Mouse (Mus musculus): ENCODE results near the gene Fcgrt.

Gene Fcgrt

GRCm38 (mm10) chr7:45056329-45056971, 47.2 kb downstream of the Fcgrt start:
- DNase-seq (ENCODE audit: low spot score in 2 of 2) = no peak

DNA sequence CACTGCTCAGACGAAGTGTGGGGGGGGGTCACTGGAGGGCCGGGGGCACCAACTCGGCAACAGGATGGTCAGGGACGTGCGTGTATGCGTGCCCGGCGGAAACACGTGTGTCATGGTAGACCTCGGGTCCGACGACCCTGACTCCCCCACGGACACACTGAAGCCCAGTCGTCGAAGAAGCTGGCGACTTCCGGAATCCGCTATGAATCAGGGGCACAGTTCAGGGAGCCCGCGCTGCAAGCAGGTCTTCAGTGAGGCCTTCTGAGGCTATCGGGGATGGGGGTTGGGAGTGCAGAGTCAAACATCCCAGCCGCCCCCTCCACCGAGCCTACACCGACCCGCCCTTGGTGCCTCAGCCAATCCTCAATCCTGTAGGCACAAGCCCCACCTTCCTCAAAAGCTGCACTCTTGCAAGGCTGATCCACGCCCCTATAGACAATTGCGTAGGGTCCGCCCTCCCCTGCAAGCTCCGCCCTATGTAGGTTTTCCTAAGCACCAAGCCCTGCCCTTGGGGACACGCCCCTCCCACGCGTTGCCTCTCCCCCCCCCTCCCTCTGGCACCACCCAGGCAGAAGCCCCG, 49.6 kb downstream of the Fcgrt start:
- DNase-seq (ENCODE audit: low spot score in 2 of 2) = peak; percentile 79 to 80

GRCm38 (mm10) chr7:45053117-45053930, 50.3 kb downstream of the Fcgrt start:
- peak; percentile 48 to 55 for DNase-seq (ENCODE audit: low spot score in 2 of 2)

DNA sequence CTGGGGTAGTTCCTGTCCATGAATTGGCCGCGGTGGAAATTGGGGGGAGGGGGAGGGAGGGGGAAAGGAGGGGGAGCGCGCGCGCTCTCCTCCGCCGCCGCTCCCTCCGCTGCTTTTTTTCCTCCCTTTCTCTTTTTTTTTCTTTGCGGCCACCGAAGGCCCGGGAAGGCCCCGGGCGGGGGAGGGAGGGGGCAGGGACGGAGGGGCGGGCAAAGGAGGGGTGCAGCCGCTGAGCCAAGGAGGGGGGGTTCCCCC, 50.9 kb downstream of the Fcgrt start, which contains the start of gene Prr12:
TSS of gene Prr12 (minus strand) at position 20 of the 255 bp plus-strand sequence.
- no peak for DNase-seq (ENCODE audit: low spot score in 2 of 2)

GRCm38 (mm10) chr7:45052181-45052861, 51.3 kb downstream of the Fcgrt start:
- no peak for DNase-seq (ENCODE audit: low spot score in 2 of 2)

DNA sequence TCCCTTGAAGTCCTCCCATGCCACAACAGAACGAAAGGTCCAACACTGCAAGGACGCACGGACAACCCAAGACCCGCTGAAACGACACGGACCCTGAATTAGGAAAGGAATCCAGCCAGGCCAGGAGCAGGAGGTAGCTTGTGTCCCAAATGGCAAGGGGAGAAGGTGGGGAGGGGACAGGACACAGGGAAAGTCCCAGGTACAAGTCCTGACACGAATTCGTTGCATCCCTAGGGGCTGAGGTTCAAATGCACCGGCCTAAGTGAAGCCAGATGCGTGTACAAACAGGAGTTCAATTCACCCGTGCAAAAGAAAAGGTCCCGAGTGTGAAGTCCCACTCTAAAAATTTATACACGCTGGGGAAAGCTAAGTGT, 52.1 kb downstream of the Fcgrt start:
- DNase-seq (ENCODE audit: low spot score in 2 of 2) = no peak

GRCm38 (mm10) chr7:45050945-45051600, 52.6 kb downstream of the Fcgrt start:
- peak in 1 of 2 experiments; percentile 36 for DNase-seq (ENCODE audit: low spot score in 2 of 2)

DNA sequence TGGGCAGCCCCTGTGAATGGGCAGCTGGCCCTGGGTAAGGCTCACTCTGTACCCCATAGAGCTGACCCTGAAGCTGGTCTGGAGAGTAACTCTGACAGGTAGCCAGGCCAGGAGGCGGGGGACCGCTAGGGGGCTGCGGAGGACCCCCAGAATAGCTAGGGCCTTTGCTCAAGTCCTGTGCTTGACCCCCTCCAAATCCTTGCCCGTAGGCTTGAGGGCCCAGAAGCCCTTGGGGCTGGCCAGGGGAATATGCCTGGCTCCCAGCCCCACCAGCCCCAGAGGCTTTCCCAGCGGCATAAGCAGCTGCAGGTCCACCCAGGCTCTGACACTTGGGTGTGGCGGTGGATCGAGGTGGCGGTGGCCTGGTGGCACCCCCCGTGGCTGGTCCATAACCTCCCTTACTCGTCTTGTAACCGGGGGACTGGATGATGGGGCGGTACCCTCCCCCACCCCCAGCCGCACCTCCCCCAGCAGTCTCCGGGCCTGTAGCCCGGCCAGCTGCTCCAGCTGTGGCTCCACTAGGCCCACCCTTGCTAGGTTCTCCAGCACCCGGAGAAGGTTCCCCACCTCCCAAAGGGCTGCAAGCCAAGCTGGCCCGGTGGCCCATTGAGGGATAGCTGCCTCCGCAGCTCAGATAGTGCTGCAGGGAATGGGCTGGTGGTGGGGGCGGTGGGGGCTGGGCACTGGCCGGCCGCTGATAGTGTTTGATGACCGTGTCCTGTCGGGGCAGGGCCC, 54.6 kb downstream of the Fcgrt start:
- no peak for DNase-seq (ENCODE audit: low spot score in 2 of 2)

GRCm38 (mm10) chr7:45048001-45048890, 55.4 kb downstream of the Fcgrt start:
- no peak for DNase-seq (ENCODE audit: low spot score in 2 of 2)

DNA sequence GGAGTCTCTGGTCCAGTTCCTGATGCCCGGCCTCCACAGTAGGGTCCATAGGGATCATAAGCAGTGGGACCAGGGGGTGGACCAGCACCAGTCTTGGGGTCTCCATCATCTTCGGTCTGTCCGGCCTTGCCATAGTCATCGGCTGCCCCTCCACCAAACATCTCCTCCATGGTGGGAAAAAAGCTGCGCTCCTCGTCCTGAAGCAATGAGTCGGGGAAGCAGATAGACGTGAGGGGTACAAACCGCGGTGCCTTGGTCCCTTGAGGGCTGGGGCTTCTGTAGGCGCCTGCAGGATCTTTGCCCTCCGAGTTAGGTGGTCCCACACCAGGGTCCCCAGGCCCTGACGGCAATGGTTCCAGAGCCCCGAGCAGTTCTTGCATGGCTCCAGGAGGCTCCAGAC, 56.2 kb downstream of the Fcgrt start:
- no peak for DNase-seq (ENCODE audit: low spot score in 2 of 2)

- no peak for DNase-seq (ENCODE audit: low spot score in 2 of 2)
Observed at GRCm38 (mm10) chr7:45046853-45047350, 56.7 kb downstream of the Fcgrt start.

DNA sequence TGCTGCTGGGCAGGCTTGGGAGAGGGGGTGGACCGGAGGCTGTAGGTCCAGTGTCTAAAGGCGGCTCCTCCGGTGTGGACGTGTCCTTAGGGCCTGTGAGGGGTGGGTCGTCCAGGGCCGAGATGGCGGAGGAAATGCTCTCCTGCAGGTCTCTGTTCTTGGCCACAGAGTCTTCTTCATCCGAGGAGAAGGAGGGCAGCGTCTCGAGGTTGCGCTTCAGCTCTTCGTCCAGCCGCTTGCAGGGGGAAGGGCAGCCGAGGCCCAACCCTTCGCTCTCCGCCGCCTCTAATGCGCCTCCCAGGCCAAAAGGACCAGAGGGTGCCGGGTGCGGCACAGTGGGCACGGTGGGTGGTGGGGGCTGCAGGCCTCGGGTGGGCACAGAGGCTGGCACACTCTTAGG, 57.9 kb downstream of the Fcgrt start:
- DNase-seq (ENCODE audit: low spot score in 2 of 2) = no peak

- DNase-seq (ENCODE audit: low spot score in 2 of 2) = no peak
Observed at GRCm38 (mm10) chr7:45043307-45043706, 60.3 kb downstream of the Fcgrt start.
